Mouse (Mus musculus) lung, embryonic 14.5 days (tissue): ENCODE results near the gene Rab34. TPM values are rescaled to one million over a fixed set of nuclear protein-coding genes. Genes with fewer than 3 reads are reported as not detected.

Experiments used
- ATAC-seq: fragments of 200-750 bp; cut with Nextera tagmentation; 2 replicates; pipeline ENCODE4 v1.8.0; 2017; ENCODE audit warnings: mild to moderate bottlenecking, moderate TSS enrichment, moderate library complexity; ENCODE audit not compliant: insufficient read depth
- DNase-seq: peaks from one replicate; pipeline ENCODE4 v3.0.0-alpha.2; 2015
- H3K27ac ChIP-seq: fragments of 300-500 bp; sonication (generic); 2 replicates; pipeline ENCODE4 v1.5.1; 2014; ENCODE audit warnings: low read depth, mild to moderate bottlenecking, moderate library complexity
- H3K27me3 ChIP-seq: fragments of 300-500 bp; sonication (generic); 2 replicates; pipeline ENCODE4 v1.6.1; 2014; ENCODE audit warnings: low read length, control low read depth; ENCODE audit not compliant: insufficient read depth
- H3K36me3 ChIP-seq: fragments of 300-500 bp; sonication (generic); 2 replicates; pipeline ENCODE4 v1.6.1; 2014; ENCODE audit warnings: control low read depth; ENCODE audit not compliant: insufficient read depth
- H3K4me1 ChIP-seq: fragments of 300-500 bp; sonication (generic); 2 replicates; pipeline ENCODE4 v1.6.1; 2014; ENCODE audit warnings: antibody characterized with exemption, control low read depth; ENCODE audit not compliant: insufficient read depth
- H3K4me2 ChIP-seq: fragments of 300-500 bp; sonication (generic); 2 replicates; pipeline ENCODE4 v1.6.1; 2014; ENCODE audit warnings: mild to moderate bottlenecking
- H3K4me3 ChIP-seq: fragments of 300-500 bp; sonication (generic); 2 replicates; pipeline ENCODE4 v1.5.1; 2014; ENCODE audit warnings: low read depth, low read length
- H3K9ac ChIP-seq: fragments of 300-500 bp; sonication (generic); 2 replicates; pipeline ENCODE4 v1.6.1; 2014
- H3K9me3 ChIP-seq: fragments of 300-500 bp; sonication (generic); 2 replicates; pipeline ENCODE4 v1.6.1; 2016; ENCODE audit warnings: low read depth, low read length, control low read depth
- CTCF ChIP-seq: IDR thresholded peaks from 2 replicates; pipeline ENCODE4 v1.5.1; 2016; ENCODE audit warnings: antibody characterized with exemption, low read depth
- WGBS: fragments of 180-500 bp; shearing (Covaris S2); extraction: QIAGEN DNeasy Blood & Tissue Kit; methylation state at CpG from one replicate; pipeline ENCODE4 v1.1.7; 2014; 5-methylcytosine and 5-hydroxymethylcytosine counted together
- polyA plus RNA-seq: library from polyadenylated mRNA; unstranded; fragments of >200 nt; fragmentation: Nextera tagmentation; extraction: Ambion mirVana; gene quantifications from 2 replicates; pipeline ENCODE4 v1.2.1, GENCODE M21; 2014

The Rab34 gene
- polyA plus RNA-seq, 1 experiment from 2014 or later = 140 TPM

GRCm38 (mm10) chr11:78205361-78206206 lies 17.4 kb downstream of the Rab34 start:
- DNase-seq = no peak
- no peak for TF ChIP-seq CTCF
- Histone ChIP-seq H3K36me3 (peaks cover 70% of the 10 kb centered on the region), H3K27ac (no peak overlapping the region), H3K4me1 (no peaks in the 10 kb centered on the region), H3K9me3 (no peaks in the 10 kb centered on the region), H3K27me3 (no peaks in the 10 kb centered on the region), H3K4me2 (no peak overlapping the region), H3K9ac (no peak overlapping the region), H3K4me3 (no peak overlapping the region)
- WGBS = 67% methylated on average over 13 of the region's 13 CpGs
- no peak for ATAC-seq

GRCm38 (mm10) chr11:78207190-78207589 lies 19.0 kb downstream of the Rab34 start:
- 83% methylated on average over 7 of the region's 7 CpGs for WGBS
- Histone ChIP-seq H3K4me3 (no peak overlapping the region), H3K9me3 (no peaks in the 10 kb centered on the region), H3K36me3 (peaks cover 86% of the 10 kb centered on the region), H3K4me2 (no peak overlapping the region), H3K27ac (no peak overlapping the region), H3K27me3 (no peaks in the 10 kb centered on the region), H3K9ac (no peak overlapping the region), H3K4me1 (no peaks in the 10 kb centered on the region)
- ATAC-seq = no peak
- DNase-seq = no peak
- TF ChIP-seq CTCF = no peak

GRCm38 (mm10) chr11:78209886-78210285 lies 21.7 kb downstream of the Rab34 start:
- no peak overlapping the region for H3K9ac ChIP-seq
- 75% methylated on average over 6 of the region's 6 CpGs for WGBS
- ATAC-seq (no peak), DNase-seq (no peak)
- H3K36me3 ChIP-seq = peaks cover 99% of the 10 kb centered on the region
- H3K4me3 ChIP-seq = no peak overlapping the region
- no peak overlapping the region for H3K4me2 ChIP-seq
- no peak overlapping the region for H3K27ac ChIP-seq
- no peaks in the 10 kb centered on the region for H3K4me1 ChIP-seq
- no peaks in the 10 kb centered on the region for H3K27me3 ChIP-seq
- H3K9me3 ChIP-seq = no peaks in the 10 kb centered on the region
- no peak for TF ChIP-seq CTCF

- Histone ChIP-seq H3K4me1 (no peaks in the 10 kb centered on the region), H3K9me3 (no peaks in the 10 kb centered on the region), H3K4me2 (no peak overlapping the region), H3K9ac (no peak overlapping the region), H3K27me3 (no peaks in the 10 kb centered on the region), H3K4me3 (no peak overlapping the region), H3K27ac (no peak overlapping the region), H3K36me3 (peaks cover 100% of the 10 kb centered on the region)
- no peak for TF ChIP-seq CTCF
- DNase-seq = no peak
- WGBS = 40% methylated on average over 7 of the region's 7 CpGs
- ATAC-seq = no peak
Measured at GRCm38 (mm10) chr11:78210615-78211014, 22.4 kb downstream of the Rab34 start.

GRCm38 (mm10) chr11:78211513-78211912 lies 23.3 kb downstream of the Rab34 start:
- no peaks in the 10 kb centered on the region for H3K27me3 ChIP-seq
- ATAC-seq (no peak), DNase-seq (no peak)
- H3K36me3 ChIP-seq = peaks cover 100% of the 10 kb centered on the region
- no peaks in the 10 kb centered on the region for H3K4me1 ChIP-seq
- H3K9ac ChIP-seq = no peak overlapping the region
- WGBS = 86% methylated on average over 5 of the region's 5 CpGs
- no peak overlapping the region for H3K27ac ChIP-seq
- no peak overlapping the region for H3K4me2 ChIP-seq
- H3K9me3 ChIP-seq = no peaks in the 10 kb centered on the region
- TF ChIP-seq CTCF = no peak
- H3K4me3 ChIP-seq = no peak overlapping the region

- Histone ChIP-seq H3K27me3 (no peaks in the 10 kb centered on the region), H3K4me1 (no peaks in the 10 kb centered on the region), H3K36me3 (peaks cover 99% of the 10 kb centered on the region), H3K4me2 (no peak overlapping the region), H3K9me3 (no peaks in the 10 kb centered on the region), H3K4me3 (no peak overlapping the region), H3K27ac (no peak overlapping the region), H3K9ac (no peak overlapping the region)
- DNase-seq (no peak), ATAC-seq (no peak)
- no peak for TF ChIP-seq CTCF
- WGBS = 90% methylated on average over 14 of the region's 14 CpGs
Measured at GRCm38 (mm10) chr11:78213086-78213817, 25.0 kb downstream of the Rab34 start.

GRCm38 (mm10) chr11:78215709-78216317 lies 27.6 kb downstream of the Rab34 start:
- Histone ChIP-seq H3K27me3 (no peaks in the 10 kb centered on the region), H3K36me3 (peaks cover 98% of the 10 kb centered on the region), H3K9ac (no peak overlapping the region), H3K27ac (no peak overlapping the region), H3K4me2 (no peak overlapping the region), H3K4me3 (no peak overlapping the region), H3K9me3 (no peaks in the 10 kb centered on the region), H3K4me1 (no peaks in the 10 kb centered on the region)
- ATAC-seq = no peak
- TF ChIP-seq CTCF = no peak
- 89% methylated on average over 11 of the region's 11 CpGs for WGBS
- no peak for DNase-seq
